Mouse (Mus musculus) liver, embryonic 13.5 days (tissue): ENCODE data around the gene Enkur. TPM values are rescaled to one million over a fixed set of nuclear protein-coding genes. Genes with fewer than 3 reads are reported as not detected.
A peak's percentile ranks its signal among the peaks of the same experiment; 100 is the strongest.

ENCODE experiments used
- ATAC-seq: fragments of 200-750 bp; cut with Nextera tagmentation; 2 replicates; pipeline ENCODE4 v1.8.0; 2017; ENCODE audit warnings: low read depth, mild to moderate bottlenecking, moderate number of reproducible peaks, moderate library complexity
- DNase-seq: peaks from one replicate; pipeline ENCODE4 v3.0.0; 2022
- H3K27ac ChIP-seq: fragments of 300-500 bp; sonication (generic); 2 replicates; pipeline ENCODE4 v1.5.1; 2015; ENCODE audit warnings: moderate library complexity, mild to moderate bottlenecking, inconsistent platforms
- H3K27me3 ChIP-seq: fragments of 300-500 bp; sonication (generic); 2 replicates; pipeline ENCODE4 v1.6.1; 2015; ENCODE audit warnings: mild to moderate bottlenecking, inconsistent platforms
- H3K36me3 ChIP-seq: fragments of 300-500 bp; sonication (generic); 2 replicates; pipeline ENCODE4 v1.6.1; 2015; ENCODE audit warnings: mild to moderate bottlenecking, inconsistent platforms
- H3K4me1 ChIP-seq: fragments of 300-500 bp; sonication (generic); replicated peaks from 2 replicates; pipeline ENCODE4 v1.6.1; 2015; ENCODE audit warnings: inconsistent platforms
- H3K4me2 ChIP-seq: fragments of 300-500 bp; sonication (generic); 2 replicates; pipeline ENCODE4 v1.6.1; 2015; ENCODE audit warnings: inconsistent platforms, mild to moderate bottlenecking, moderate library complexity
- H3K4me3 ChIP-seq: fragments of 300-500 bp; sonication (generic); replicated peaks from 2 replicates; pipeline ENCODE4 v1.5.1; 2015; ENCODE audit warnings: mild to moderate bottlenecking, inconsistent platforms
- H3K9ac ChIP-seq: fragments of 300-500 bp; sonication (generic); 2 replicates; pipeline ENCODE4 v1.6.1; 2015; ENCODE audit warnings: mild to moderate bottlenecking, inconsistent platforms
- H3K9me3 ChIP-seq: fragments of 300-500 bp; sonication (generic); replicated peaks from 2 replicates; pipeline ENCODE4 v1.6.1; 2016; ENCODE audit warnings: inconsistent platforms
- WGBS: fragments of 180-500 bp; shearing (Covaris S2); methylation state at CpG from one replicate; pipeline ENCODE4 v1.1.7; 2015; ENCODE audit not compliant: insufficient replicate concordance; 5-methylcytosine and 5-hydroxymethylcytosine counted together
- polyA plus RNA-seq: library from polyadenylated mRNA; unstranded; fragments of >200 nt; fragmentation: Nextera tagmentation; extraction: Ambion mirVana; gene quantifications from 2 replicates; pipeline ENCODE4 v1.2.1, GENCODE M21; 2015

Gene Enkur
- polyA plus RNA-seq, 1 experiment from 2014 or later: not detected

- no peaks in the 10 kb centered on the region for H3K36me3 ChIP-seq
- no peak for DNase-seq
- H3K27me3 ChIP-seq: no peaks in the 10 kb centered on the region
- no peaks in the 10 kb centered on the region for H3K9me3 ChIP-seq
- WGBS: 56% methylated on average over 2 of the region's 2 CpGs
- no peak for ATAC-seq
- peaks cover 17% of the 10 kb centered on the region for H3K4me1 ChIP-seq
- H3K4me2 ChIP-seq: no peak overlapping the region
- no peak overlapping the region for H3K9ac ChIP-seq
- H3K4me3 ChIP-seq: no peak overlapping the region
- no peak overlapping the region for H3K27ac ChIP-seq
These were observed 25.1 kb upstream of the Enkur start for GRCm38 (mm10) chr2:21230276-21230675.

GRCm38 (mm10) chr2:21222453-21223384 lies 17.6 kb upstream of the Enkur start:
- H3K4me3 ChIP-seq: no peak overlapping the region
- no peak overlapping the region for H3K9ac ChIP-seq
- H3K27me3 ChIP-seq: no peaks in the 10 kb centered on the region
- H3K9me3 ChIP-seq: no peaks in the 10 kb centered on the region
- 49% methylated on average over 9 of the region's 9 CpGs for WGBS
- no peaks in the 10 kb centered on the region for H3K36me3 ChIP-seq
- no peaks in the 10 kb centered on the region for H3K4me1 ChIP-seq
- no peak overlapping the region for H3K4me2 ChIP-seq
- DNase-seq (no peak), ATAC-seq (no peak)
- no peak overlapping the region for H3K27ac ChIP-seq

GRCm38 (mm10) chr2:21215284-21215683 lies 10.1 kb upstream of the Enkur start:
- H3K9ac ChIP-seq: no peak overlapping the region
- H3K27ac ChIP-seq: no peak overlapping the region
- H3K36me3 ChIP-seq: no peaks in the 10 kb centered on the region
- H3K4me2 ChIP-seq: no peak overlapping the region
- H3K27me3 ChIP-seq: no peaks in the 10 kb centered on the region
- ATAC-seq (no peak), DNase-seq (no peak)
- no peak overlapping the region for H3K4me3 ChIP-seq
- 58% methylated on average over 2 of the region's 2 CpGs for WGBS
- H3K9me3 ChIP-seq: no peaks in the 10 kb centered on the region
- H3K4me1 ChIP-seq: 0 out of 2 replicates have a peak, but pooled peaks cover 3% of the 10 kb centered on the region

- H3K4me2 ChIP-seq: no peak overlapping the region
- DNase-seq: no peak
- no peaks in the 10 kb centered on the region for H3K36me3 ChIP-seq
- no peaks in the 10 kb centered on the region for H3K27me3 ChIP-seq
- no peak overlapping the region for H3K4me3 ChIP-seq
- no peak overlapping the region for H3K27ac ChIP-seq
- no peak for ATAC-seq
- no peak overlapping the region for H3K9ac ChIP-seq
- no peaks in the 10 kb centered on the region for H3K9me3 ChIP-seq
- 0 out of 2 replicates have a peak, but pooled peaks cover 3% of the 10 kb centered on the region for H3K4me1 ChIP-seq
These were observed 9.2 kb upstream of the Enkur start for GRCm38 (mm10) chr2:21214322-21214721.

- Histone ChIP-seq H3K9ac (no peak overlapping the region), H3K4me1 (peaks cover 7% of the 10 kb centered on the region), H3K27me3 (no peaks in the 10 kb centered on the region), H3K4me2 (no peak overlapping the region), H3K4me3 (no peak overlapping the region), H3K9me3 (no peaks in the 10 kb centered on the region), H3K36me3 (no peaks in the 10 kb centered on the region), H3K27ac (no peak overlapping the region)
- no peak for ATAC-seq
- no peak for DNase-seq
- WGBS: 72% methylated on average over 6 of the region's 6 CpGs
These were observed 6.2 kb upstream of the Enkur start for GRCm38 (mm10) chr2:21211361-21211760.

GRCm38 (mm10) chr2:21206278-21206677 lies 1.1 kb upstream of the Enkur start:
- WGBS: 30% methylated on average over 6 of the region's 6 CpGs
- Histone ChIP-seq H3K4me3 (peak overlapping the region; percentile 70), H3K9ac (peak overlapping the region; percentile 75), H3K9me3 (no peaks in the 10 kb centered on the region), H3K4me1 (peaks cover 17% of the 10 kb centered on the region), H3K4me2 (peak overlapping the region; percentile 82), H3K27me3 (no peaks in the 10 kb centered on the region), H3K27ac (no peak overlapping the region), H3K36me3 (no peaks in the 10 kb centered on the region)
- no peak for ATAC-seq
- no peak for DNase-seq

GRCm38 (mm10) chr2:21205831-21206159 lies 630 bp upstream of the Enkur start:
- Histone ChIP-seq H3K4me3 (peak overlapping the region; percentile 70), H3K27ac (peak overlapping the region; percentile 53), H3K9ac (peak overlapping the region; percentile 75), H3K27me3 (no peaks in the 10 kb centered on the region), H3K36me3 (no peaks in the 10 kb centered on the region), H3K4me1 (peaks cover 16% of the 10 kb centered on the region), H3K4me2 (peak overlapping the region; percentile 82), H3K9me3 (no peaks in the 10 kb centered on the region)
- ATAC-seq: peak; percentile 91
- no peak for DNase-seq
- WGBS: under 1% methylated on average over 19 of the region's 19 CpGs

GRCm38 (mm10) chr2:21202754-21203153 lies 2.4 kb downstream of the Enkur start:
- Histone ChIP-seq H3K4me2 (no peak overlapping the region), H3K36me3 (no peaks in the 10 kb centered on the region), H3K9me3 (no peaks in the 10 kb centered on the region), H3K4me3 (no peak overlapping the region), H3K27ac (no peak overlapping the region), H3K27me3 (no peaks in the 10 kb centered on the region), H3K9ac (no peak overlapping the region), H3K4me1 (peaks cover 16% of the 10 kb centered on the region)
- WGBS: 57% methylated on average over 2 of the region's 2 CpGs
- no peak for ATAC-seq
- DNase-seq: no peak

- Histone ChIP-seq H3K4me3 (no peak overlapping the region), H3K4me2 (no peak overlapping the region), H3K36me3 (no peaks in the 10 kb centered on the region), H3K27ac (no peak overlapping the region), H3K9ac (no peak overlapping the region), H3K27me3 (no peaks in the 10 kb centered on the region), H3K4me1 (no peaks in the 10 kb centered on the region), H3K9me3 (no peaks in the 10 kb centered on the region)
- ATAC-seq (no peak), DNase-seq (no peak)
- 31% methylated on average over 3 of the region's 3 CpGs for WGBS
These were observed 6.1 kb downstream of the Enkur start for GRCm38 (mm10) chr2:21199051-21199450.

GRCm38 (mm10) chr2:21195233-21195632 lies 9.9 kb downstream of the Enkur start:
- Histone ChIP-seq H3K9ac (no peak overlapping the region), H3K9me3 (no peaks in the 10 kb centered on the region), H3K4me1 (no peaks in the 10 kb centered on the region), H3K27ac (no peak overlapping the region), H3K4me2 (no peak overlapping the region), H3K27me3 (no peaks in the 10 kb centered on the region), H3K36me3 (no peaks in the 10 kb centered on the region), H3K4me3 (no peak overlapping the region)
- no peak for DNase-seq
- WGBS: 72% methylated on average over 5 of the region's 5 CpGs
- ATAC-seq: no peak

GRCm38 (mm10) chr2:21191232-21191631 lies 13.9 kb downstream of the Enkur start:
- WGBS: 18% methylated on average over 1 of the region's 1 CpGs
- no peak overlapping the region for H3K4me3 ChIP-seq

GRCm38 (mm10) chr2:21188610-21189009 lies 16.6 kb downstream of the Enkur start:
- ATAC-seq (no peak), DNase-seq (no peak)
- 62% methylated on average over 4 of the region's 4 CpGs for WGBS
- Histone ChIP-seq H3K27me3 (no peaks in the 10 kb centered on the region), H3K9me3 (no peaks in the 10 kb centered on the region), H3K4me3 (no peak overlapping the region), H3K27ac (no peak overlapping the region), H3K4me2 (no peak overlapping the region), H3K36me3 (no peaks in the 10 kb centered on the region), H3K9ac (no peak overlapping the region), H3K4me1 (no peaks in the 10 kb centered on the region)

More at GRCm38 (mm10) chr2:21191232-21191631, 13.9 kb downstream of the Enkur start:
- no peak overlapping the region for H3K4me2 ChIP-seq
- no peak for DNase-seq
- no peak overlapping the region for H3K9ac ChIP-seq
- H3K9me3 ChIP-seq: no peaks in the 10 kb centered on the region
- no peak for ATAC-seq
- H3K27ac ChIP-seq: no peak overlapping the region
- H3K36me3 ChIP-seq: no peaks in the 10 kb centered on the region
- no peaks in the 10 kb centered on the region for H3K4me1 ChIP-seq
- no peaks in the 10 kb centered on the region for H3K27me3 ChIP-seq
